17 mouse cellular contexts compared by ENCODE assay signal in genomic region chr7:97356253-97356652, GRCm38 (mm10). TPM values are rescaled to one million over a fixed set of nuclear protein-coding genes. Genes with fewer than 3 reads are reported as not detected.
DNase-seq lines count a peak whose midpoint lies in the region; ATAC-seq and TF ChIP-seq lines count a peak whose summit lies in the region.
"Had no signal": no experiment of that assay in that cellular context is flagged by ENCODE, and none has a peak within 500 bp of the region (broad histone marks: within the 10 kb centered on the region; RNA-seq: fewer than 3 reads in every experiment).

No protein-coding gene starts in this region.

- 0 out of 2 replicates have a peak, but pooled peaks cover 6% of the 10 kb centered on the region for H3K27me3 ChIP-seq in heart, embryonic 10.5 days (ENCODE audit: insufficient read depth, poor library complexity, severe bottlenecking)
- no peaks in the 10 kb centered on the region for H3K27me3 ChIP-seq in lung, embryonic 14.5 days (ENCODE audit: insufficient read depth, low read length)
- H3K27me3 ChIP-seq: embryonic facial prominence, embryonic 12.5 days; limb, embryonic 15.5 days had no signal

- H3K27ac ChIP-seq in heart, embryonic 10.5 days = no peak overlapping the region
- H3K27ac ChIP-seq in lung, embryonic 14.5 days (ENCODE audit: low read depth) = no peak overlapping the region
- H3K27ac ChIP-seq: embryonic facial prominence, embryonic 12.5 days; forebrain, embryonic 10.5 days; limb, embryonic 15.5 days had no signal

- no peak overlapping the region for H3K9ac ChIP-seq in lung, embryonic 14.5 days
- H3K9ac ChIP-seq: embryonic facial prominence, embryonic 12.5 days; limb, embryonic 15.5 days had no signal

- no peak overlapping the region for H3K4me2 ChIP-seq in lung, embryonic 14.5 days
- H3K4me2 ChIP-seq: embryonic facial prominence, embryonic 12.5 days; heart, embryonic 11.5 days; limb, embryonic 15.5 days; midbrain, embryonic 11.5 days had no signal

- peak; percentile 36; the same call in 1 of the 2 replicates for ATAC-seq in lung, embryonic 14.5 days (ENCODE audit: insufficient read depth)
- ATAC-seq in granulocyte monocyte progenitor cell, adult 5-6 weeks (replicated peaks; ENCODE audit: poor library complexity, severe bottlenecking) = 0 out of 2 replicates have a peak, but pooled peaks have one; percentile 9
- ATAC-seq in monocyte, adult 5-6 weeks (replicated peaks; ENCODE audit: insufficient number of reproducible peaks, low FRiP score, low TSS enrichment, poor library complexity, severe bottlenecking) = 0 out of 2 replicates have a peak, but pooled peaks have one; percentile 7
- ATAC-seq: activated CD4-positive, CD25-positive, alpha-beta regulatory T cell, adult 4 months had no signal

- 69% methylated on average over 5 of the region's 5 CpGs for WGBS in heart, embryonic 10.5 days
- WGBS in lung, embryonic 14.5 days = 65% methylated on average over 5 of the region's 5 CpGs

- no peak for TF ChIP-seq CTCF in lung, embryonic 14.5 days (IDR thresholded peaks at IDR 0.05; ENCODE audit: low read depth)

- H3K4me1 ChIP-seq in heart, embryonic 10.5 days = peaks cover 10% of the 10 kb centered on the region
- peaks cover 13% of the 10 kb centered on the region for H3K4me1 ChIP-seq in lung, embryonic 14.5 days (ENCODE audit: insufficient read depth)
- H3K4me1 ChIP-seq: embryonic facial prominence, embryonic 12.5 days; limb, embryonic 15.5 days had no signal

- peak; percentile 64 for DNase-seq in heart, embryonic 10.5 days (ENCODE audit: low spot score)
- DNase-seq in heart, postnatal 25 days (ENCODE audit: low spot score) = no peak
- peak; percentile 23 for DNase-seq in lung, embryonic 14.5 days
- no peak for DNase-seq in lung, postnatal 25 days (ENCODE audit: low spot score)
- DNase-seq in embryo, embryonic 11 days = no peak
- no peak for DNase-seq in left cerebral cortex, adult 8-10 months (ENCODE audit: low spot score in 2 of 2)
- DNase-seq: cerebellum, postnatal 14 days; kidney, postnatal 14 days; thymus, postnatal 25 days had no signal

- intact Hi-C loops in heart, postnatal 25 days (cut with DNase I) = no loop called here

- no peaks in the 10 kb centered on the region for H3K9me3 ChIP-seq in heart, embryonic 10.5 days
- no peaks in the 10 kb centered on the region for H3K9me3 ChIP-seq in lung, embryonic 14.5 days (ENCODE audit: low read depth, low read length)
- H3K9me3 ChIP-seq: embryonic facial prominence, embryonic 12.5 days; forebrain, embryonic 10.5 days; limb, embryonic 15.5 days had no signal

- H3K4me3 ChIP-seq in heart, embryonic 10.5 days = no peak overlapping the region
- no peak overlapping the region for H3K4me3 ChIP-seq in lung, embryonic 14.5 days (ENCODE audit: low read depth, low read length)
- H3K4me3 ChIP-seq: embryonic facial prominence, embryonic 12.5 days; forebrain, embryonic 10.5 days; limb, embryonic 15.5 days had no signal

- H3K36me3 ChIP-seq in heart, embryonic 10.5 days = no peaks in the 10 kb centered on the region
- no peaks in the 10 kb centered on the region for H3K36me3 ChIP-seq in lung, embryonic 14.5 days (ENCODE audit: insufficient read depth)
- H3K36me3 ChIP-seq: embryonic facial prominence, embryonic 12.5 days; forebrain, embryonic 10.5 days; limb, embryonic 15.5 days had no signal

RNA-seq across cellular contexts. Expression of gene Alg8, which starts 15.2 kb away (rescaled TPM):
- 47.3 and 53.4 TPM in 2 replicates for polyA plus RNA-seq in heart, embryonic 10.5 days (2016; fragmentation: Nextera tagmentation; extraction: Ambion mirVana)
- 1 to 10 TPM; 4.8 to 5.4 TPM for total RNA-seq in heart, postnatal 25 days (2021)
- 42.4 and 45.1 TPM in 2 replicates for polyA plus RNA-seq in lung, embryonic 14.5 days (2014; fragmentation: Nextera tagmentation; extraction: Ambion mirVana)
- total RNA-seq in granulocyte monocyte progenitor cell, adult 5-6 weeks (2014; fragmentation: Nextera tagmentation) = 44.2 and 52.0 TPM in 2 replicates
- 23.6 and 42.2 TPM in 2 replicates for total RNA-seq in granulocyte monocyte progenitor cell, adult 5-6 weeks (2017)
- total RNA-seq in monocyte, adult 5-6 weeks (2017) = 1.9 to 8.3 TPM (median 4.5 TPM) in 3 replicates
- 10 to 100 TPM in 2 of 4 experiments, 1 to 10 TPM in 2; 7.9 to 13.3 (median 11.2) TPM for total RNA-seq in left cerebral cortex, adult 8-10 months (2022)

RNA-seq across cellular contexts. Expression of gene Kctd21, which starts 24.1 kb away (rescaled TPM):
- 4.1 and 4.6 TPM in 2 replicates for polyA plus RNA-seq in heart, embryonic 10.5 days (2016; fragmentation: Nextera tagmentation; extraction: Ambion mirVana)
- total RNA-seq in heart, postnatal 25 days (2021) = 1 to 10 TPM; 3.6 to 4.0 TPM
- polyA plus RNA-seq in lung, embryonic 14.5 days (2014; fragmentation: Nextera tagmentation; extraction: Ambion mirVana) = 4.7 and 5.7 TPM in 2 replicates
- 1.3 and 2.1 TPM in 2 replicates for total RNA-seq in granulocyte monocyte progenitor cell, adult 5-6 weeks (2014; fragmentation: Nextera tagmentation)
- total RNA-seq in granulocyte monocyte progenitor cell, adult 5-6 weeks (2017) = 0.10 and 1.7 TPM in 2 replicates
- 1.2 to 4.0 TPM (median 2.2 TPM) in 3 replicates for total RNA-seq in monocyte, adult 5-6 weeks (2017)
- 10 to 100 TPM; 11.9 to 14.0 (median 12.5) TPM for total RNA-seq in left cerebral cortex, adult 8-10 months (2022)

RNA-seq across cellular contexts. Expression of gene Usp35, which starts 24.4 kb away (rescaled TPM):
- 1.1 and 2.3 TPM in 2 replicates for polyA plus RNA-seq in heart, embryonic 10.5 days (2016; fragmentation: Nextera tagmentation; extraction: Ambion mirVana)
- under 1 TPM; 0.61 to 0.65 TPM for total RNA-seq in heart, postnatal 25 days (2021)
- polyA plus RNA-seq in lung, embryonic 14.5 days (2014; fragmentation: Nextera tagmentation; extraction: Ambion mirVana) = 2.1 TPM in 2 replicates
- 0.30 TPM in 1 of 2 replicates, not detected in the other for total RNA-seq in granulocyte monocyte progenitor cell, adult 5-6 weeks (2014; fragmentation: Nextera tagmentation)
- total RNA-seq in granulocyte monocyte progenitor cell, adult 5-6 weeks (2017) = 0.04 TPM in 1 of 2 replicates, not detected in the other
- total RNA-seq in monocyte, adult 5-6 weeks (2017) = 1.9 to 8.0 TPM (median 5.7 TPM) in 3 replicates
- 10 to 100 TPM; 19.3 to 25.4 (median 22.6) TPM for total RNA-seq in left cerebral cortex, adult 8-10 months (2022)

RNA-seq across cellular contexts. Expression of gene Ndufc2, which starts 43.5 kb away (rescaled TPM):
- 380 and 484 TPM in 2 replicates for polyA plus RNA-seq in heart, embryonic 10.5 days (2016; fragmentation: Nextera tagmentation; extraction: Ambion mirVana)
- total RNA-seq in heart, postnatal 25 days (2021) = 100 to 1,000 TPM; 521 to 565 TPM
- polyA plus RNA-seq in lung, embryonic 14.5 days (2014; fragmentation: Nextera tagmentation; extraction: Ambion mirVana) = 345 and 369 TPM in 2 replicates
- total RNA-seq in granulocyte monocyte progenitor cell, adult 5-6 weeks (2014; fragmentation: Nextera tagmentation) = 174 and 187 TPM in 2 replicates
- 357 and 360 TPM in 2 replicates for total RNA-seq in granulocyte monocyte progenitor cell, adult 5-6 weeks (2017)
- 50.0 to 98.9 TPM (median 90.5 TPM) in 3 replicates for total RNA-seq in monocyte, adult 5-6 weeks (2017)
- total RNA-seq in left cerebral cortex, adult 8-10 months (2022) = 100 to 1,000 TPM; 222 to 234 (median 229) TPM

Comparison
In these comparisons a context has a peak if more than half of its experiments do, and no peak if none do; other contexts are left out.
1. DNase-seq: peak in heart, embryonic 10.5 days (single experiment) and lung, embryonic 14.5 days (single experiment); none in heart, postnatal 25 days (single experiment), lung, postnatal 25 days (single experiment), embryo, embryonic 11 days (single experiment) and left cerebral cortex, adult 8-10 months (0 of 2).
2. Peak in every context shown above with its lines, with median percentiles within 50 percentile points of each other: ATAC-seq.